Mouse (Mus musculus): ENCODE data around the gene Wfdc8. TPM values are rescaled to one million over a fixed set of nuclear protein-coding genes. Genes with fewer than 3 reads are reported as not detected.

Wfdc8 gene
- not detected for polyA plus RNA-seq (2014; fragmentation: Illumina TruSeq; extraction: RNeasy Lipid Tissue Mini Kit (QIAGEN cat#74804); ENCODE audit: low read depth, low replicate concordance)

GRCm38 (mm10) chr2:164613471-164613870, at the start of gene Wfdc8, which contains the start of gene Wfdc6b:
Gene Wfdc8 (minus strand): TSS chr2:164613626.
Gene Wfdc6b (plus strand): TSS chr2:164613522.

GRCm38 (mm10) chr2:164656483-164656882, 43.1 kb upstream of the Wfdc8 start, which contains the start of gene Wfdc9:
Gene Wfdc9 (minus strand): TSS chr2:164656583.

GRCm38 (mm10) chr2:164655858-164656257, 42.4 kb upstream of the Wfdc8 start, which contains the start of gene Wfdc10:
Gene Wfdc10 (plus strand): TSS chr2:164656046.

GRCm38 (mm10) chr2:164638696-164639095, 25.3 kb upstream of the Wfdc8 start, which contains the start of gene Wfdc16:
Gene Wfdc16 (minus strand): TSS chr2:164638796.

GRCm38 (mm10) chr2:164593494-164593893, 19.9 kb downstream of the Wfdc8 start, which contains the start of gene Eppin:
Gene Eppin (minus strand): TSS chr2:164593594.

GRCm38 (mm10) chr2:164585025-164585725, 28.3 kb downstream of the Wfdc8 start, which contains the start of gene Wfdc6a:
Gene Wfdc6a (minus strand): TSS chr2:164585447.

GRCm38 (mm10) chr2:164573359-164573758, 40.1 kb downstream of the Wfdc8 start, which contains the start of gene Spint3:
Gene Spint3 (minus strand): TSS chr2:164573459.

GRCm38 (mm10) chr2:164562391-164563188, 50.8 kb downstream of the Wfdc8 start, which contains the start of gene Wfdc2:
Gene Wfdc2 (plus strand): TSS chr2:164562413.

Other genes with a start within 250 kb of the Wfdc8 start
- not detected for gene Slpi, start 224.5 kb downstream of the Wfdc8 start, polyA plus RNA-seq (2014; fragmentation: Illumina TruSeq; extraction: RNeasy Lipid Tissue Mini Kit (QIAGEN cat#74804); ENCODE audit: low read depth, low replicate concordance)
- not detected for gene Rbpjl, start 210.5 kb downstream of the Wfdc8 start, polyA plus RNA-seq (2014; fragmentation: Illumina TruSeq; extraction: RNeasy Lipid Tissue Mini Kit (QIAGEN cat#74804); ENCODE audit: low read depth, low replicate concordance)
- gene Matn4, start 208.5 kb downstream of the Wfdc8 start, polyA plus RNA-seq (2014; fragmentation: Illumina TruSeq; extraction: RNeasy Lipid Tissue Mini Kit (QIAGEN cat#74804); ENCODE audit: low read depth, low replicate concordance), result not detected
- 55.2 TPM for gene Sdc4, start 169.7 kb downstream of the Wfdc8 start, polyA plus RNA-seq (2014; fragmentation: Illumina TruSeq; extraction: RNeasy Lipid Tissue Mini Kit (QIAGEN cat#74804); ENCODE audit: low read depth, low replicate concordance)
- 7.6 TPM for gene Sys1, start 156.7 kb downstream of the Wfdc8 start, polyA plus RNA-seq (2014; fragmentation: Illumina TruSeq; extraction: RNeasy Lipid Tissue Mini Kit (QIAGEN cat#74804); ENCODE audit: low read depth, low replicate concordance)
- gene Gm20458, start 152.7 kb downstream of the Wfdc8 start, polyA plus RNA-seq (2014; fragmentation: Illumina TruSeq; extraction: RNeasy Lipid Tissue Mini Kit (QIAGEN cat#74804); ENCODE audit: low read depth, low replicate concordance), result not detected
- gene Trp53tg5, start 139.9 kb downstream of the Wfdc8 start, polyA plus RNA-seq (2014; fragmentation: Illumina TruSeq; extraction: RNeasy Lipid Tissue Mini Kit (QIAGEN cat#74804); ENCODE audit: low read depth, low replicate concordance), result not detected
- gene Dbndd2, start 127.5 kb downstream of the Wfdc8 start, polyA plus RNA-seq (2014; fragmentation: Illumina TruSeq; extraction: RNeasy Lipid Tissue Mini Kit (QIAGEN cat#74804); ENCODE audit: low read depth, low replicate concordance), result 3.4 TPM
- 7.0 TPM for gene Pigt, start 116.1 kb downstream of the Wfdc8 start, polyA plus RNA-seq (2014; fragmentation: Illumina TruSeq; extraction: RNeasy Lipid Tissue Mini Kit (QIAGEN cat#74804); ENCODE audit: low read depth, low replicate concordance)
- gene Wfdc2, start 51.2 kb downstream of the Wfdc8 start, polyA plus RNA-seq (2014; fragmentation: Illumina TruSeq; extraction: RNeasy Lipid Tissue Mini Kit (QIAGEN cat#74804); ENCODE audit: low read depth, low replicate concordance), result not detected
- not detected for gene Spint3, start 40.2 kb downstream of the Wfdc8 start, polyA plus RNA-seq (2014; fragmentation: Illumina TruSeq; extraction: RNeasy Lipid Tissue Mini Kit (QIAGEN cat#74804); ENCODE audit: low read depth, low replicate concordance)
- gene Wfdc6a, start 28.2 kb downstream of the Wfdc8 start, polyA plus RNA-seq (2014; fragmentation: Illumina TruSeq; extraction: RNeasy Lipid Tissue Mini Kit (QIAGEN cat#74804); ENCODE audit: low read depth, low replicate concordance), result not detected
- gene Eppin, start 20.0 kb downstream of the Wfdc8 start, polyA plus RNA-seq (2014; fragmentation: Illumina TruSeq; extraction: RNeasy Lipid Tissue Mini Kit (QIAGEN cat#74804); ENCODE audit: low read depth, low replicate concordance), result not detected
- gene Wfdc6b, start 104 bp downstream of the Wfdc8 start, polyA plus RNA-seq (2014; fragmentation: Illumina TruSeq; extraction: RNeasy Lipid Tissue Mini Kit (QIAGEN cat#74804); ENCODE audit: low read depth, low replicate concordance), result not detected
- not detected for gene Wfdc16, start 25.2 kb upstream of the Wfdc8 start, polyA plus RNA-seq (2014; fragmentation: Illumina TruSeq; extraction: RNeasy Lipid Tissue Mini Kit (QIAGEN cat#74804); ENCODE audit: low read depth, low replicate concordance)
- gene Wfdc10, start 42.4 kb upstream of the Wfdc8 start, polyA plus RNA-seq (2014; fragmentation: Illumina TruSeq; extraction: RNeasy Lipid Tissue Mini Kit (QIAGEN cat#74804); ENCODE audit: low read depth, low replicate concordance), result not detected
- gene Wfdc9, start 43.0 kb upstream of the Wfdc8 start, polyA plus RNA-seq (2014; fragmentation: Illumina TruSeq; extraction: RNeasy Lipid Tissue Mini Kit (QIAGEN cat#74804); ENCODE audit: low read depth, low replicate concordance), result not detected
- gene Wfdc11, start 60.5 kb upstream of the Wfdc8 start, polyA plus RNA-seq (2014; fragmentation: Illumina TruSeq; extraction: RNeasy Lipid Tissue Mini Kit (QIAGEN cat#74804); ENCODE audit: low read depth, low replicate concordance), result not detected
- gene Wfdc13, start 71.5 kb upstream of the Wfdc8 start, polyA plus RNA-seq (2014; fragmentation: Illumina TruSeq; extraction: RNeasy Lipid Tissue Mini Kit (QIAGEN cat#74804); ENCODE audit: low read depth, low replicate concordance), result not detected
- not detected for gene Spint4, start 84.9 kb upstream of the Wfdc8 start, polyA plus RNA-seq (2014; fragmentation: Illumina TruSeq; extraction: RNeasy Lipid Tissue Mini Kit (QIAGEN cat#74804); ENCODE audit: low read depth, low replicate concordance)
- gene Spint5, start 101.7 kb upstream of the Wfdc8 start, polyA plus RNA-seq (2014; fragmentation: Illumina TruSeq; extraction: RNeasy Lipid Tissue Mini Kit (QIAGEN cat#74804); ENCODE audit: low read depth, low replicate concordance), result not detected
- gene Wfdc3, start 132.3 kb upstream of the Wfdc8 start, polyA plus RNA-seq (2014; fragmentation: Illumina TruSeq; extraction: RNeasy Lipid Tissue Mini Kit (QIAGEN cat#74804); ENCODE audit: low read depth, low replicate concordance), result 0.35 TPM
- gene Dnttip1, start 132.4 kb upstream of the Wfdc8 start, polyA plus RNA-seq (2014; fragmentation: Illumina TruSeq; extraction: RNeasy Lipid Tissue Mini Kit (QIAGEN cat#74804); ENCODE audit: low read depth, low replicate concordance), result 4.6 TPM
- gene Ube2c, start 156.3 kb upstream of the Wfdc8 start, polyA plus RNA-seq (2014; fragmentation: Illumina TruSeq; extraction: RNeasy Lipid Tissue Mini Kit (QIAGEN cat#74804); ENCODE audit: low read depth, low replicate concordance), result 2.9 TPM
- 8.5 TPM for gene Tnnc2, start 166.3 kb upstream of the Wfdc8 start, polyA plus RNA-seq (2014; fragmentation: Illumina TruSeq; extraction: RNeasy Lipid Tissue Mini Kit (QIAGEN cat#74804); ENCODE audit: low read depth, low replicate concordance)
- 3.9 TPM for gene Snx21, start 172.2 kb upstream of the Wfdc8 start, polyA plus RNA-seq (2014; fragmentation: Illumina TruSeq; extraction: RNeasy Lipid Tissue Mini Kit (QIAGEN cat#74804); ENCODE audit: low read depth, low replicate concordance)
- not detected for gene Acot8, start 191.3 kb upstream of the Wfdc8 start, polyA plus RNA-seq (2014; fragmentation: Illumina TruSeq; extraction: RNeasy Lipid Tissue Mini Kit (QIAGEN cat#74804); ENCODE audit: low read depth, low replicate concordance)
- 1.8 TPM for gene Zswim3, start 191.5 kb upstream of the Wfdc8 start, polyA plus RNA-seq (2014; fragmentation: Illumina TruSeq; extraction: RNeasy Lipid Tissue Mini Kit (QIAGEN cat#74804); ENCODE audit: low read depth, low replicate concordance)
- gene Zswim1, start 209.1 kb upstream of the Wfdc8 start, polyA plus RNA-seq (2014; fragmentation: Illumina TruSeq; extraction: RNeasy Lipid Tissue Mini Kit (QIAGEN cat#74804); ENCODE audit: low read depth, low replicate concordance), result 4.4 TPM
- not detected for gene Spata25, start 214.9 kb upstream of the Wfdc8 start, polyA plus RNA-seq (2014; fragmentation: Illumina TruSeq; extraction: RNeasy Lipid Tissue Mini Kit (QIAGEN cat#74804); ENCODE audit: low read depth, low replicate concordance)
- gene Ctsa, start 219.2 kb upstream of the Wfdc8 start, polyA plus RNA-seq (2014; fragmentation: Illumina TruSeq; extraction: RNeasy Lipid Tissue Mini Kit (QIAGEN cat#74804); ENCODE audit: low read depth, low replicate concordance), result 30.7 TPM
- gene Neurl2, start 219.8 kb upstream of the Wfdc8 start, polyA plus RNA-seq (2014; fragmentation: Illumina TruSeq; extraction: RNeasy Lipid Tissue Mini Kit (QIAGEN cat#74804); ENCODE audit: low read depth, low replicate concordance), result not detected
- gene Pltp, start 244.1 kb upstream of the Wfdc8 start, polyA plus RNA-seq (2014; fragmentation: Illumina TruSeq; extraction: RNeasy Lipid Tissue Mini Kit (QIAGEN cat#74804); ENCODE audit: low read depth, low replicate concordance), result 0.87 TPM